Mouse (Mus musculus) adrenal gland, adult 8-10 months (tissue): ENCODE data around the gene Ret. TPM values are rescaled to one million over a fixed set of nuclear protein-coding genes. Genes with fewer than 3 reads are reported as not detected.

Experiments used
- total RNA-seq, 4 experiments: library from RNA; stranded (reverse); gene quantifications; 2 replicates each; pipeline ENCODE4 v1.2.4; 2022

Gene Ret
- total RNA-seq, 4 experiments from 2014 or later = 1.9 to 5.3 (median 3.4) TPM

Other genes starting within 250 kb of the Ret start
- gene Rasgef1a, start 186.3 kb downstream of the Ret start, total RNA-seq = 1 to 10 TPM in 1 of 4 experiments, under 1 TPM in 3; 0.52 to 1.3 (median 0.79) TPM
- 10 to 100 TPM; 18.8 to 26.8 (median 23.1) TPM for gene Csgalnact2, start 58.6 kb downstream of the Ret start, total RNA-seq
- gene Bms1, start 221.8 kb upstream of the Ret start, total RNA-seq = 10 to 100 TPM; 23.4 to 33.2 (median 27.0) TPM